Mouse (Mus musculus) MEL (cell line): Measurements from ENCODE around the gene Tspan11. TPM values are rescaled to one million over a fixed set of nuclear protein-coding genes. Genes with fewer than 3 reads are reported as not detected.

Source experiments
- DNase-seq: peaks from one replicate; pipeline ENCODE4 v3.0.0; 2011; ENCODE audit warnings: low read depth, low spot score
- H3K27ac ChIP-seq: 2 replicates; pipeline ENCODE4 v1.5.1; 2012; ENCODE audit warnings: low read depth, mild to moderate bottlenecking, control low read depth, low read length, moderate library complexity; ENCODE audit not compliant: control insufficient read depth
- H3K27me3 ChIP-seq, 2 experiments: fragments of 150-350 bp in 1 of 2; sonication (generic) in 1 of 2; 2 replicates each; pipeline ENCODE4 v1.6.1; 2012; ENCODE audit warnings: low read length in 2 of 2, mild to moderate bottlenecking in 2 of 2, improper control_type of control experiment in 1 of 2, moderate library complexity in 1 of 2; ENCODE audit not compliant: insufficient read depth in 2 of 2, control insufficient read depth in 1 of 2
- H3K36me3 ChIP-seq, 2 experiments: 2 replicates each; pipeline ENCODE4 v1.6.1; 2012 to 2014; ENCODE audit warnings: low read length in 2 of 2, improper control_type of control experiment in 1 of 2, inconsistent platforms in 1 of 2, mild to moderate bottlenecking in 1 of 2; ENCODE audit not compliant: insufficient read depth in 2 of 2, control insufficient read depth in 1 of 2
- H3K4me1 ChIP-seq, 2 experiments: fragments of 150-350 bp in 1 of 2; sonication (generic) in 1 of 2; 2 replicates each; pipeline ENCODE4 v1.6.1; 2012; ENCODE audit warnings: low read length in 2 of 2, improper control_type of control experiment in 1 of 2, mild to moderate bottlenecking in 1 of 2; ENCODE audit not compliant: insufficient read depth in 2 of 2, control insufficient read depth in 1 of 2
- H3K4me3 ChIP-seq, 2 experiments: fragments of 150-350 bp in 1 of 2; sonication (generic) in 1 of 2; 2 replicates each; pipeline ENCODE4 v1.5.1; 2012; ENCODE audit warnings: low read depth in 2 of 2, low read length in 2 of 2, mild to moderate bottlenecking in 2 of 2, moderate library complexity in 2 of 2, control low read depth in 1 of 2, improper control_type of control experiment in 1 of 2; ENCODE audit not compliant: control insufficient read depth in 1 of 2, insufficient read depth in 1 of 2
- H3K79me2 ChIP-seq: 2 replicates; pipeline ENCODE4 v1.6.1; 2012; ENCODE audit warnings: mild to moderate bottlenecking, low read length, moderate library complexity; ENCODE audit not compliant: control insufficient read depth, poor library complexity, insufficient read depth
- H3K9ac ChIP-seq: 2 replicates; pipeline ENCODE4 v1.6.1; 2012; ENCODE audit warnings: low read depth, mild to moderate bottlenecking, control low read depth, low read length, moderate library complexity; ENCODE audit not compliant: control insufficient read depth, poor library complexity, severe bottlenecking
- H3K9me3 ChIP-seq: fragments of 150-350 bp; sonication (generic); replicated peaks from 2 replicates; pipeline ENCODE4 v1.6.1; 2012; ENCODE audit warnings: mild to moderate bottlenecking, low read length, improper control_type of control experiment, moderate library complexity; ENCODE audit not compliant: insufficient read depth
- CHD2 ChIP-seq: IDR thresholded peaks from 2 replicates; pipeline ENCODE4 v1.6.1; 2011; ENCODE audit warnings: low read length, improper control_type of control experiment
- CTCF ChIP-seq, 3 experiments: IDR thresholded peaks in 2 of 3; conservative IDR thresholded peaks in 1 of 3; 2 replicates each; pipeline ENCODE4 v1.5.1; 2011 to 2012; ENCODE audit warnings: low read length in 3 of 3, low read depth in 2 of 3, mild to moderate bottlenecking in 2 of 3, improper control_type of control experiment in 1 of 3, inconsistent platforms in 1 of 3, mixed read lengths in 1 of 3, moderate library complexity in 1 of 3; ENCODE audit not compliant: control insufficient read depth in 1 of 3, insufficient read depth in 1 of 3, poor library complexity in 1 of 3, severe bottlenecking in 1 of 3
- ETS1 ChIP-seq: IDR thresholded peaks from 2 replicates; pipeline ENCODE4 v1.6.1; 2012; ENCODE audit warnings: low read depth, mild to moderate bottlenecking, inconsistent platforms, low read length, improper control_type of control experiment, moderate library complexity
- KAT2A ChIP-seq: conservative IDR thresholded peaks from 2 replicates; pipeline ENCODE4 v1.6.1; 2012; ENCODE audit warnings: low read depth, low read length, improper control_type of control experiment, inconsistent platforms
- MAFK ChIP-seq: IDR thresholded peaks from 2 replicates; pipeline ENCODE4 v1.6.1; 2011; ENCODE audit warnings: low read depth, mild to moderate bottlenecking, low read length, improper control_type of control experiment, borderline replicate concordance
- MYB ChIP-seq: IDR thresholded peaks from 2 replicates; pipeline ENCODE4 v1.6.1; 2011; ENCODE audit warnings: mild to moderate bottlenecking, low read depth, low read length, improper control_type of control experiment
- NELFE ChIP-seq: IDR thresholded peaks from 2 replicates; pipeline ENCODE4 v1.6.1; 2011; ENCODE audit warnings: low read depth, low read length, improper control_type of control experiment
- NRF1 ChIP-seq: IDR thresholded peaks from 2 replicates; pipeline ENCODE4 v1.6.1; 2014; ENCODE audit warnings: low read depth, mild to moderate bottlenecking, inconsistent platforms, low read length, improper control_type of control experiment, moderate library complexity; ENCODE audit not compliant: poor library complexity, insufficient read depth, severe bottlenecking
- POLR2AphosphoS2 ChIP-seq: IDR thresholded peaks from 2 replicates; pipeline ENCODE4 v1.6.1; 2011; ENCODE audit warnings: low read length, improper control_type of control experiment
- RCOR1 ChIP-seq: IDR thresholded peaks from 2 replicates; pipeline ENCODE4 v1.6.1; 2012; ENCODE audit warnings: low read depth, mild to moderate bottlenecking, inconsistent platforms, low read length, improper control_type of control experiment
- SMC3 ChIP-seq: IDR thresholded peaks from 2 replicates; pipeline ENCODE4 v1.6.1; 2011; ENCODE audit warnings: low read depth, low read length, improper control_type of control experiment
- TBP ChIP-seq: IDR thresholded peaks from 2 replicates; pipeline ENCODE4 v1.8.0; 2011; ENCODE audit warnings: low read depth, low read length, improper control_type of control experiment
- UBTF ChIP-seq: IDR thresholded peaks from 2 replicates; pipeline ENCODE4 v1.6.1; 2012; ENCODE audit warnings: low read depth, mild to moderate bottlenecking, inconsistent platforms, low read length, improper control_type of control experiment, moderate library complexity, borderline replicate concordance; ENCODE audit not compliant: insufficient read depth
- USF1 ChIP-seq: IDR thresholded peaks from 2 replicates; pipeline ENCODE4 v1.6.1; 2014; ENCODE audit warnings: low read depth, mild to moderate bottlenecking, inconsistent platforms, low read length, improper control_type of control experiment, moderate library complexity
- ZC3H11A ChIP-seq: IDR thresholded peaks from 2 replicates; pipeline ENCODE4 v1.6.1; 2012; ENCODE audit warnings: low read depth, mild to moderate bottlenecking, inconsistent platforms, low read length, improper control_type of control experiment
- polyA plus RNA-seq, 2 experiments: library from polyadenylated mRNA; stranded (reverse) in 1 of 2; unstranded in 1 of 2; fragments of >175 nt in 1 of 2; fragments of >200 nt in 1 of 2; gene quantifications; 2 replicates each; pipeline versions ENCODE4 v1.2.1 to v1.2.4; 2012; ENCODE audit warnings: low replicate concordance in 2 of 2, low read depth in 1 of 2; ENCODE audit not compliant: insufficient read length in 2 of 2, insufficient read depth in 1 of 2, missing spikeins in 1 of 2
- total RNA-seq: library from RNA; depleted of rRNA; stranded (reverse); fragments of 300-350 nt; gene quantifications from 2 replicates; pipeline ENCODE4 v1.2.3, GENCODE M21; 2012

Gene Tspan11
- total and polyA plus RNA-seq, 3 experiments, result not detected

- TF ChIP-seq MAFK (no peak), ZC3H11A (no peak), MYB (no peak), POLR2AphosphoS2 (no peak), CHD2 (no peak), SMC3 (no peak), KAT2A (no peak)
- no peaks in the 10 kb centered on the region for H3K27me3 ChIP-seq
These were observed 31.6 kb upstream of the Tspan11 start for GRCm38 (mm10) chr6:127855711-127856295.

GRCm38 (mm10) chr6:127861951-127862350 is 25.4 kb upstream of the Tspan11 start:
- H3K4me3 ChIP-seq, result no peak overlapping the region
- TF ChIP-seq NRF1 (no peak), ZC3H11A (no peak), UBTF (no peak), USF1 (no peak), TBP (no peak), NELFE (no peak), CTCF (IDR thresholded peaks at IDR 0.05 in 2 of 3, conservative IDR thresholded peaks at IDR 0.05 in 1 of 3; ENCODE audit: control insufficient read depth in 1 of 3, insufficient read depth in 1 of 3, low read depth in 2 of 3, low read length in 3 of 3, poor library complexity in 1 of 3, severe bottlenecking in 1 of 3) (no peak), MAFK (no peak)
- no peaks in the 10 kb centered on the region for H3K27me3 ChIP-seq
- DNase-seq, result no peak
- H3K9ac ChIP-seq, result no peak overlapping the region
- H3K4me1 ChIP-seq, result no peaks in the 10 kb centered on the region
- no peaks in the 10 kb centered on the region for H3K79me2 ChIP-seq
- H3K36me3 ChIP-seq, result no peaks in the 10 kb centered on the region
- no peaks in the 10 kb centered on the region for H3K9me3 ChIP-seq
- H3K27ac ChIP-seq, result no peak overlapping the region

More at GRCm38 (mm10) chr6:127855711-127856295, 31.6 kb upstream of the Tspan11 start:
- H3K9ac ChIP-seq, result no peak overlapping the region
- H3K4me3 ChIP-seq, result no peak overlapping the region
- no peaks in the 10 kb centered on the region for H3K9me3 ChIP-seq
- no peaks in the 10 kb centered on the region for H3K36me3 ChIP-seq
- no peaks in the 10 kb centered on the region for H3K4me1 ChIP-seq
- no peak for DNase-seq
- no peak overlapping the region for H3K27ac ChIP-seq
- H3K79me2 ChIP-seq, result no peaks in the 10 kb centered on the region

- Histone ChIP-seq H3K27ac (no peak overlapping the region), H3K36me3 (no peaks in the 10 kb centered on the region), H3K79me2 (no peaks in the 10 kb centered on the region), H3K9me3 (no peaks in the 10 kb centered on the region), H3K27me3 (no peaks in the 10 kb centered on the region), H3K4me3 (no peak overlapping the region), H3K4me1 (no peaks in the 10 kb centered on the region), H3K9ac (no peak overlapping the region)
- TF ChIP-seq ETS1 (no peak), RCOR1 (no peak)
- DNase-seq, result no peak
These were observed 22.0 kb upstream of the Tspan11 start for GRCm38 (mm10) chr6:127865391-127865790.
